Mouse (Mus musculus) fibroblast of lung, adult 2 months (primary cell): ENCODE data around the gene Tfpi2.
A peak's percentile ranks its signal among the peaks of the same experiment; 100 is the strongest.

Experiments
- DNase-seq: peaks from one replicate; pipeline ENCODE4 v3.0.0-alpha.2; 2011; ENCODE audit warnings: low read depth

Tfpi2 gene

GRCm38 (mm10) chr6:3988750-3989149 lies at the start of gene Tfpi2:
TSS of gene Tfpi2 (minus strand) at chr6:3988919.
- no peak for DNase-seq

DNA sequence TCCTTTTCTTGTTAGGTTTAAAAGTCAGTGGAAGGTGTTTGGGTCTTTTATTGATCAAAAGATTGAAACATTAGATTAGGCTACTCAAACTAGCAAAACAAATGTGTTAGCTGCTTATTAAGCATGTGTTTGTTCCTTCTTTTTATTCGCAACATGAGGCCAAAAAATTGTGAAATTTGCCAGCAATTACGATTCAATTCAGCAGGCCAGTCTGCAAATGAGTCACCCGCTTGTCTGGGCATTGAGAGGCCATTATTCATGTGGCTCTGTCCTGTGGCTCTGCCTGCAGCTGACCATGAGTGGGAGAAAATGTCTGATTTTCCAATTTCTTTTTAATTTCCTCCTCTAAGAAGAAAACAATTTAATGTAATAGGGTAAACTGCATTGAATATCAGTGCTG lies 42.2 kb upstream of the Tfpi2 start:
- peak; percentile 40 for DNase-seq

DNA sequence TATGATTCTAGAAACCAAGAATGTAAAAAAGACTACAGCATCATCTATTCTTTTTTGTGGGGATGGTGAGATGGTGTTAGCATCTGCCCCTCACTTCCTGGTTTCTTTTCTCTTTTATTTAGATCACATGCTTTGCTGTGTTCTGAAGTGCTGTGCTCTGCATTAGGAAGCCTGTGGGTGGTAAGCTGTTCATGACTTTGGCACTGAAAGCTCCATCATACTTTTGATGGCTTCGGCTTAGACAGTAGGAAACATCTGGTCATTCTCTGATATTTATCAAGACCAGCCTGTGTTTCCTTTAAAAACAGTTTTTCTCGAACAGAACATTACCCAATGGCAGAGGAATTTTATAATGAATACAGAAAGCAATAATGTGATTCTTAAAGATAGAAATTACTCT lies 37.6 kb upstream of the Tfpi2 start:
- DNase-seq: no peak

DNA sequence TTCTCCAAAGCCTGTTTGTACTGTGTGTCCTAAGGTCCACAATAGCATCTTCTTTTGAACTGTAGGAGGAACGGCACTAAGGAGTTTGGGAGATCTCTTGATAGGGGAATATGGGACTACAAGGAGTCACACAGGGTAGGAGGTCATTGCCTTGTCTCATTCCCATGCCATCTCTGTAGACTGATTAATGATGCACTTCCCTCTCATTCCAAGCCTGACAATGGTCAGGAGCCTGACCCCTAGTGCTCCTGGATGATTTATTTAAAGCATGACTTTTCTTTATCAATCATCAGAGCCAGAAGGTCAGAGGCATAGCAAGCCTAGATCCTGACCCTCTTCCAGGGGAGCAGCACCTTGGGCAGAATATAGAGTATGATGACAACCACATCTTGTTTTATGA lies 33.9 kb upstream of the Tfpi2 start:
- no peak for DNase-seq

GRCm38 (mm10) chr6:4009548-4009947 lies 20.8 kb upstream of the Tfpi2 start:
- DNase-seq: no peak

GRCm38 (mm10) chr6:4008501-4009040 lies 19.9 kb upstream of the Tfpi2 start:
- no peak for DNase-seq

DNA sequence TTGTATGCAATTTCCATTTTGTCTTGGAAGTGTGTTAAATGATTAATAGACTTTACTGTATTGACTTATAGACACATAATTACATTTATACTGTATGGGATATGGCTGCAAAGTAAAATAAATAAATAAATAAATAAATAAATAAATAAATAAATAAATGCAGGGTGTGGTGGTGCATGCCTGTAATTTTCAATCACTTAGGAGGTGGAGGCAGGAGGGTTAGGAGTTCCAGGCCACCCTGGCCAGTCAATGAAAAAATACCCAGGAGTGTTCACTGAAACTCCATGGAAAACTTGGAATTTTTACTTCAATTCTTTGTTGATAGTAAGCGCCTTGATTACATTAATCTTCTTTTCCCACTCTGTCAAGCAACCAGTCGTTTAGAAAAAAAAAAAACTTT lies 16.1 kb upstream of the Tfpi2 start:
- DNase-seq: no peak

DNA sequence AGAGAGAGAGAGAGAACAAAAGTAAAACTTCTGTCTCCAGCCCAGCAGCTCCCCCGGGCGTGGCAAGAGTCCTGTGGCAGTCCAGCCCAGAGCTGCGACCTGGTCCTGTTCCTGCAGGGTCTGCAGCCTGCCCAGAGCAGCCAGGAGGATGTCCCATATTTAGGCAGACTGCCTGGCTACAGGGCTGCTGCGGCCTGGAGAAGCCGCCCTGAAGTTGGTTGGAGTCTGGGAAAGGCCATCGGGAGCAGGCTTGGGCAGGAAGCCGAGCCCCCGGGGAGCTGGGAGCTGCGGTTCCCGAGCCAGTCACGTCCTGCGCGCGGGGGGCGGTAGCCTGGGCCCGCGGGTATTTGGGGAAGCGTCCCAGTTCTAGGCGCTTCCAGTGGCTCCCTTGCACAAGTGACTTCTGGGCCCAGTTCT lies 15.2 kb upstream of the Tfpi2 start, which contains the start of gene Gng11:
Gene Gng11, plus strand, starts transcription at position 15 of the 417 bp plus-strand sequence.
- DNase-seq: peak; percentile 35

- no peak for DNase-seq
Observed at GRCm38 (mm10) chr6:4003445-4003844, 14.7 kb upstream of the Tfpi2 start.

DNA sequence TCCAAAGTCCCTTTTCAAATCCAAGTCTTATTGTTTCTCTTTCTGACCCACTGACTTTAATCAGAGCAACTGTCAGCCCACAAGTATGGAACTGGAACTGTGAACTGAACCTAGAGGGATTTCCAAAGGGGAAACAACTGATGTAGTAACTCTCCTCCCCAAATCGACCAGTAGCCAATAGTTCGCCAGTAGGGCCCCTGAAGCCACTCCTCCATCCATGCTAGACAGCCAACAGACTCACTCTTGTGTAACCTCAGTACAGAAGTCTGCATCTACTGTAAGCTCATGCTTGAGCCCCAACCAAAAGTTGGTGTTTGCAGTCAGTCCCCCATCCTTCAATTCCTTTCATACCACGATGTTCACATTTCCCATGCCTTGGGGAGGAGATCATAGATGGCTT lies 12.0 kb upstream of the Tfpi2 start:
- DNase-seq: no peak

DNA sequence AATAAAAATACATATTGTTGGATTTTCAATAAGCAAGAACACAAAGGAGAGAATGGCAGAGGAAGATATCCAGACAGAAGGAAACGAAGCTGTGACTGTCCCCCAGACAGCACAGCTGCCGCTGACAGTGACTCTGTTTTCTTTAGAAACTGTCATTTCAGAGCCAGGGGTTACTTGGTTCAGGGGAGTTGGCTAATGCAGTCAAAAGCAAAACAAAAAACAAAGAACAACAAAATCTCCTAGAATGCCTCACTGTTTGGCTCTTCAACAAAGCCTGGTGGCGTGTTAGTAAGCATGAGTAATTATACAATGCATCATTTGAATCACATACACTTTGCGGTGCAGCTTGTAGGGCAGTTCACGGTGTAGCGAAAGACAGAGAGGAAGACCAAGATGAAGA lies 10.6 kb upstream of the Tfpi2 start:
- no peak for DNase-seq

GRCm38 (mm10) chr6:3998089-3998488 lies 9.4 kb upstream of the Tfpi2 start:
- no peak for DNase-seq

GRCm38 (mm10) chr6:3993492-3993891 lies 4.8 kb upstream of the Tfpi2 start, which contains the start of gene Gngt1:
TSS of gene Gngt1 (plus strand) at chr6:3993792.
- no peak for DNase-seq

GRCm38 (mm10) chr6:3982661-3983284 lies 5.9 kb downstream of the Tfpi2 start:
- DNase-seq: no peak

GRCm38 (mm10) chr6:3973679-3974078 lies 15.0 kb downstream of the Tfpi2 start:
- DNase-seq: no peak

DNA sequence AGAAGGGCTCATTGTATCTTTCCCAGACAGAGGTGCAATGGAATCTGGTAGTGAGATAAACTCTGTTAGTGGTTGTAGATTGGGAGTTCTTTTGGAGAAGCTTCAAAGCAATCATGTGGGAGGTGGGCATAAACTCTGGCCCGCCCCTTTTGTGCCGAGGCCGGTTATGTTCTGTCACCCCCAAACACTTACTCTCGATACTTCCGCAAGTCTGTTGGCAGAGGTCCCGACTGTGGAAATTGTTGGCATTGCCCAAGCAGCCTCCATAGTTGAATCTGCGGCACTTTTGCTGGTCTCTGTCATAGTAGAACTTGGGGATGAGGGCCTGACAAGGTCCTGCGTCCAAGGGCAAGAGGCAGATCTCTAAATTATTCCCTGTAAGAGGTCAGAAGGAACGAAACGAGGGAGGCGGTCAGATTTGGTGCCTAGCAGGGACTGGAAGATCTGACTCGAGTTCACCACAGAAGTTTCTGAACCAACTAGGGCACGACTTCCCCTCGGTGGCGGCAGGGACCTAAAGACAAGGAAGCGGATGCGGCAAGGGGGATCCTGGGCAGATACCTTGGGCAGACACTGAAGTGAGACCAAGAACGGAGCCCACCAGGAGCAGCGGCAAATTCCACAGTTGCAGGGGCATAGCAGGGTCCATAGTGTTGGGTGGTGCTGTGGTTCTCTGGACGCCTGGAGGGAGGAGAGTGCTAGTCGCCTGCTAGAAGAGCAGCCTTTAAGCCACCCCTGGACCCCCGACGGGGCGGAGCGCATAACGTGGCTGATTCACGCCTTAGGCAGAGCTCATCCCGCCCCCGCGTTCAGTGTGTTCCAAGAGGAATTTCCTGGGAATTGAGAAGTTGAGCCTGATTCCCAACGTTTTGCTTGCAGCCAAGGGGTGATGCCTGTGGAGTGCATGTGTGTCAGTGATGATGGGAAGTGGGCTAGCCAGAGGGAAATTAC lies 20.8 kb downstream of the Tfpi2 start:
- no peak for DNase-seq

DNA sequence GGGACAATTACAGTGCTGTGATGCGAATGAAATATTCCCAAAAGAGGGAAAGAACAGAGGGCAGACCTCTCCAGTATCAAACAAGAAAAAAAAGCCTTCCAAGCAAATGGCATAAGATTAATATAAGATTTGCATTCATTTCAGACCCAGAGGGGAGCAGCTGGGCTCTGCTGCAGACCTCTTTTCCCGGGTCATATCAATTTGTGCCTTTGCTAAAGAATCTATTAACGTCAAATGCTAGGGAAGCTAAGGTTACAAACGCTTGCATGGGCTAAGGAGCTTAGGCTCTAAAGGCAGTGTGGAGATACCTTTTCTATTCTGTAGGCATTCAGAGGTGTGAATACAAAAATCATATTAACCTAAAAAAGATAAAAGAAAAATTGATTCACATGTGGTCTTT lies 33.8 kb downstream of the Tfpi2 start:
- DNase-seq: no peak

DNA sequence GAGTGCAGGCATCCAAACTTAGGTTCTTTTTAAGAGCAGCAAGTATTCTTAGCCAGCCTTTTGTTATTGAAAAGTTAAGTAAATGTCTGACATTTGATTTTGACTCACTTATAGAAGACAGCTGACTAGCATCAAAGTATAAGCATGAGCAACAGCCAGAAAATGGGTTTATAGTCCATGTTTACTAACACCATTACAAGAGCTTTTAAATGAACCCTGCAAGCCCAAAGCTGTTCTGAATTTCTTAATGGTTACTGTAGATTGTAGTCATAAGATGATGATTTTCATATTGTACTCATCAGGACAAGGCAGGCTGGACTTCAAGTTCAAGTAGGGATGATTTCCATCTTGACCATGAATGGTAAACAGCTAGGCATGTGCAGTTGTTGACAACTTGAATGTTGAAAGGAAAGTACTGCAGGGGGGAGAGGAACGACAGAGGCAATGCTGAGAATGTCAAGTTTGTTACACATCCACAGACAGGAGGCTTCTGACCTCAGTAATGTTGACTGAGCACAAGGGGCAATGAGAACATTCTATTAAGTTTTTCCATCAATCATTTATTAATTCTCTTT lies 52.5 kb downstream of the Tfpi2 start:
- DNase-seq: no peak

- DNase-seq: no peak
Observed at GRCm38 (mm10) chr6:3935606-3936005, 53.1 kb downstream of the Tfpi2 start.

- no peak for DNase-seq
Observed at GRCm38 (mm10) chr6:3935048-3935447, 53.7 kb downstream of the Tfpi2 start.

DNA sequence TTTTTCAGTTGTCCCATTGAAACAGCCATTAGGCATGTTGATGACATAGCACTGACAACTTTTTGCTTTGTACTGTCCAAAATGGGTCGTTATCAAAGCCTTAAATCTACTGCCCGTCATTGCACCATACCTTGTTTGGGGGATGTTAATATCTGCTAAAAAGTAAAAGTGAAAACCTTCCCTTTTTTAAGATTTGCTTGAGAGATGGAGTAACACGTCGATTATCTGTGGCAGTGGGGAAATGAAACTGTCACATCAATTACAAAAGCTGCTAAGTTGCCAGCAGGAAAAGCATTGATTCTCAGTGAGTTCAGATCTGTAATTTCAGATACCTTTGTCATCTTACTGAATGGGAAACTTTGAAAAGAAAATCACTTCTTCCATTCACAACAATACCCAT lies 62.6 kb downstream of the Tfpi2 start:
- DNase-seq: no peak

- no peak for DNase-seq
Observed at GRCm38 (mm10) chr6:3922870-3923269, 65.8 kb downstream of the Tfpi2 start.

DNA sequence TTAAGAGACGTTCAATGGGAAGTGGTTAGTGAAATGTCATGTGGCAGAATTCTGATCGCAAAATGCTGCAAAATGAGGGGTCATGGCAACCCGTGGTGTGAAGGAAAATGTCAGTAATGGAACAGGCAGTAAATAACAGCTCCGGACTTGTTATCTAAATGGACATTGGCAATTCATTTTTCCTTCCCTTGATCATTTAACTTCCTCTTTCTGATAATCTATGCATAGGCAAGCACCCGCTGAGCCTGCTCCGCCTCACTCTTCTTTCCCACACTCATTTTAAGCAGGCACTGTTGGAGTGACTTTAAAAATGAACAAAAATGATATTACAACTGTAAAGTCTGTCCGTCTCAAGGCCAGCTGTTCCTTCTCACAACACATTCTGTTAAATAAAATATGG lies 72.7 kb downstream of the Tfpi2 start:
- no peak for DNase-seq
